Mouse (Mus musculus): ENCODE results near the gene Tlr6. TPM values are rescaled to one million over a fixed set of nuclear protein-coding genes. Genes with fewer than 3 reads are reported as not detected.
A peak's percentile ranks its signal among the peaks of the same experiment; 100 is the strongest.

Tlr6 gene
- polyA plus RNA-seq, 1 experiment from 2014 or later = 0.26 TPM

DNA sequence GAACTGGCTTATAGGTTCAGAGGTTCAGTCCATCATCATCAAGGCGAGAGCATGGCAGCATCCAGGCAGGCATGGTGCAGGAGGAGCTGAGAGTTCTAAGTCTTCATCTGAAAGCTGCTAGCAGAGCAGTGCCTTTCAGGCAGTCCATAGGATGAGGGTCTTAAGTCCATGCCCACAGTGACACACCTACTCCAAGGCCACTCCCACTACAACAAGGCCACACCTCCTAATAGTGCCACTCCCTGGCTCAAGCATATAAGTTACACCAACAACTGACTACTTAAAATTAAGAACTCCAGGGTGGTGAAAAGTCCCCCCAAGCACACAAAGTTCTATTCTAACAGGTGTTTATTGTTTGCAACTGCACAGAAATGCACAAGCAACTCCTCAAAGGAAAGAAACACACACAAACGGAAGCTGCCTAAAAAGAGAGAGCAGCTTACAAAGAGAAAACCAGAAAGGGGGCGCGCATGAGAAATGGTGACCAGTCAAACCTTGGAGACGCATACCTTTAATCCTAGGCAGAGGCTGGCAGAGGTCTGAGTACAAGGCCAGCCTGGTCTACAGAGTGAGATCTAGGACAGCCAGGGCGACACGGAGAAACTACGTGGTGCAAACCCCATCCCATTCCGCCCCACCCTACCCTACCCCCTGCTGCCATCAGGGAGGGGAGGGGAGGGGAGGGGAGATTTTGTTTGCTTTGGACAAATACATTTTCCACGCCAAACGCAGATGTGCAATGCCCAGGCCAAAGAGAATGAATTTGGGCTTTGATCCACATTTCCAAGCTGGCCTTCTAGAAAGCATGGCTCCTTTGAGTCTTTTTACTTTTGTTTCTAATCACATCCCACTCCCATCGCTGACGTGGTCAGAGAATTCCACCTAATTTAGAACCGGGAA is 9.3 kb upstream of the Tlr6 start:
- peak; percentile 34 for DNase-seq (ENCODE audit: extremely low spot score, low spot score)
- no peaks in the 10 kb centered on the region for H3K36me3 ChIP-seq (replicated peaks)
- H3K4me1 ChIP-seq = peaks cover 34% of the 10 kb centered on the region
- H3K9me3 ChIP-seq = no peaks in the 10 kb centered on the region
- peak overlapping the region; percentile 75 for H3K4me3 ChIP-seq
- peak overlapping the region; percentile 88 for H3K27ac ChIP-seq
- 3% methylated on average over 14 of the region's 14 CpGs for WGBS
- H3K27me3 ChIP-seq (ENCODE audit: poor library complexity, severe bottlenecking) = peaks cover 15% of the 10 kb centered on the region; the same call in 1 of the 2 replicates

DNA sequence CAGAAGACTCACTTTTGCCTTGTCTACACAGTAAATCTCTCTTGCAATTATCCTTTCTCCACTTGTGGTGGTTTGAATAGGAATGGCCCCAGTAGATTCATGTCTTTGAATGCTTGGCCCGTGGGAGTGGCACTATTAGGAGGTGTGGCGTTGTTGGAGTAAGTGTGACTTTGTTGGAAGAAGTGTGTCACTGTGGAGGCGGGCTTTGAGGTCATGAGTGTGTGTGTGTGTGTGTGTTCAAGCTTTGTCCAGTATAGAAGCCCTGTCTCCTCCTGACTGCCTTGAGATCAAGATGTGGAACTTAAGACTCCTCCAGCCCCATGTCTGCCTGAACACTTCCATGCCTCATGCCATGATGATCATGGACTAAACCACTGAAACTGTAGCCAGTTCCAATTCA is 3.8 kb upstream of the Tlr6 start:
- Histone ChIP-seq H3K4me1 (peaks cover 9% of the 10 kb centered on the region), H3K36me3 (replicated peaks) (no peaks in the 10 kb centered on the region), H3K9me3 (no peaks in the 10 kb centered on the region), H3K27ac (no peak overlapping the region), H3K4me3 (no peak overlapping the region), H3K27me3 (ENCODE audit: poor library complexity, severe bottlenecking) (no peaks in the 10 kb centered on the region)
- 93% methylated on average over 3 of the region's 3 CpGs for WGBS
- no peak for DNase-seq (ENCODE audit: extremely low spot score, low spot score)

DNA sequence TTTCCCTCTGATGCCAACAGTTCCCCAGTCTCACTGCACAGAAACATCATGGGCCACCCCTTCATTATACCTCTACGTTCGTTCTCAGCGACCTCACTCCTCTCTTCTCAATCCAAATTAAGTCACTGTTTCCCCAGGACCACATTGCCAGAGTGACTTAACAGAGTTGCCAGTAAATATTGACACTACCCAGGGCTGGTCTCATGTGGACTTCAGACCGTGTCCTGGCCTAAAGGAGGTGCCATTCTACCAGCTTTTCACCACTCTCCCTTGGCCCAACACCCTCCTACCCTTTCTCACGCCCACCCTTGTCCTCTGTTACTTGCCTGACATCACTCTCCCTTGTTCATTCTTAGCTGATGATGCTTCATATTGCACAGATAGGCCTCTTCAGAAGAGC is 3.4 kb upstream of the Tlr6 start:
- Histone ChIP-seq H3K9me3 (no peaks in the 10 kb centered on the region), H3K4me3 (no peak overlapping the region), H3K36me3 (replicated peaks) (no peaks in the 10 kb centered on the region), H3K27ac (no peak overlapping the region), H3K4me1 (peaks cover 7% of the 10 kb centered on the region), H3K27me3 (ENCODE audit: poor library complexity, severe bottlenecking) (no peaks in the 10 kb centered on the region)
- WGBS = 95% methylated on average over 5 of the region's 5 CpGs
- DNase-seq (ENCODE audit: extremely low spot score, low spot score) = no peak

DNA sequence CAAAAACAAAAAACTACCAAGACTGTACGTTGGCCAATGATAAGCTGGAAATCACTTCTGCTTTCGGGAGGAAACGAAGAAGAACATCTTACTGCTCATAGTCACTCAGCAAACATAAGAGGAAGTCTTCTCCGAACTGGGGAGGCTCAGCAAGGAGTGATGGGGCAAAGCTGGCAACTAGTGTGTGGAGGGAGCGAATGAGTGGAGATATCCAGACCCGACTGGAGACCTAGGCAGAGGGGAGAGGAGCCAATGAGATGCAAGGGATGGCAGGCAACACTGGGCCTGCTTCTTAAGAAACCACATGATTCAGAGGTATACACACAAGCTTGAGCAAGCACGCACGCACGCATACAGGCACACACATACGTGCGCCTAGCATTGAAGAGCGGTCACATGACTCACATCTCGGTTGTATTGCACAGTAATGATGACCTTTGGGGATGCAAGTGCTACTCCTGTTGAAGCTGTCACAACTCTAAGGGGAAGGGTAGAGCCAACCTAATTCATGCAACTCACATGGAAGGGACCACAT is 1.0 kb upstream of the Tlr6 start:
- H3K36me3 ChIP-seq (replicated peaks) = no peaks in the 10 kb centered on the region
- no peak overlapping the region for H3K27ac ChIP-seq
- no peaks in the 10 kb centered on the region for H3K9me3 ChIP-seq
- H3K4me3 ChIP-seq = no peak overlapping the region
- no peak for DNase-seq (ENCODE audit: extremely low spot score, low spot score)
- 93% methylated on average over 13 of the region's 13 CpGs for WGBS
- no peaks in the 10 kb centered on the region for H3K4me1 ChIP-seq
- H3K27me3 ChIP-seq (ENCODE audit: poor library complexity, severe bottlenecking) = no peaks in the 10 kb centered on the region

- WGBS = 89% methylated on average over 22 of the region's 22 CpGs
- DNase-seq (ENCODE audit: extremely low spot score, low spot score) = no peak
- Histone ChIP-seq H3K4me1 (no peaks in the 10 kb centered on the region), H3K27me3 (ENCODE audit: poor library complexity, severe bottlenecking) (no peaks in the 10 kb centered on the region), H3K4me3 (no peak overlapping the region), H3K9me3 (no peaks in the 10 kb centered on the region), H3K36me3 (replicated peaks) (no peaks in the 10 kb centered on the region), H3K27ac (no peak overlapping the region)
Measured at GRCm38 (mm10) chr5:64958991-64959842, 680 bp downstream of the Tlr6 start.

GRCm38 (mm10) chr5:64954931-64955330 is 5.0 kb downstream of the Tlr6 start:
- no peaks in the 10 kb centered on the region for H3K4me1 ChIP-seq
- no peaks in the 10 kb centered on the region for H3K9me3 ChIP-seq
- no peak overlapping the region for H3K27ac ChIP-seq
- H3K27me3 ChIP-seq (ENCODE audit: poor library complexity, severe bottlenecking) = no peaks in the 10 kb centered on the region
- WGBS = 86% methylated on average over 8 of the region's 8 CpGs
- no peaks in the 10 kb centered on the region for H3K36me3 ChIP-seq (replicated peaks)
- no peak overlapping the region for H3K4me3 ChIP-seq
- no peak for DNase-seq (ENCODE audit: extremely low spot score, low spot score)

- H3K27ac ChIP-seq = no peak overlapping the region
- H3K27me3 ChIP-seq (ENCODE audit: poor library complexity, severe bottlenecking) = no peaks in the 10 kb centered on the region
- H3K9me3 ChIP-seq = no peaks in the 10 kb centered on the region
- H3K36me3 ChIP-seq (replicated peaks) = no peaks in the 10 kb centered on the region
- DNase-seq (ENCODE audit: extremely low spot score, low spot score) = no peak
- no peaks in the 10 kb centered on the region for H3K4me1 ChIP-seq
- WGBS = 95% methylated on average over 5 of the region's 5 CpGs
- H3K4me3 ChIP-seq = no peak overlapping the region
Measured at GRCm38 (mm10) chr5:64951486-64951885, 8.4 kb downstream of the Tlr6 start.

GRCm38 (mm10) chr5:64932775-64933174 is 27.1 kb downstream of the Tlr6 start:
- Histone ChIP-seq H3K9me3 (no peaks in the 10 kb centered on the region; the same call in 1 of the 2 replicates), H3K27me3 (ENCODE audit: poor library complexity, severe bottlenecking) (no peaks in the 10 kb centered on the region), H3K4me3 (no peak overlapping the region), H3K27ac (no peak overlapping the region), H3K36me3 (replicated peaks) (no peaks in the 10 kb centered on the region), H3K4me1 (no peaks in the 10 kb centered on the region)
- 90% methylated on average over 15 of the region's 15 CpGs for WGBS
- DNase-seq (ENCODE audit: extremely low spot score, low spot score) = no peak

DNA sequence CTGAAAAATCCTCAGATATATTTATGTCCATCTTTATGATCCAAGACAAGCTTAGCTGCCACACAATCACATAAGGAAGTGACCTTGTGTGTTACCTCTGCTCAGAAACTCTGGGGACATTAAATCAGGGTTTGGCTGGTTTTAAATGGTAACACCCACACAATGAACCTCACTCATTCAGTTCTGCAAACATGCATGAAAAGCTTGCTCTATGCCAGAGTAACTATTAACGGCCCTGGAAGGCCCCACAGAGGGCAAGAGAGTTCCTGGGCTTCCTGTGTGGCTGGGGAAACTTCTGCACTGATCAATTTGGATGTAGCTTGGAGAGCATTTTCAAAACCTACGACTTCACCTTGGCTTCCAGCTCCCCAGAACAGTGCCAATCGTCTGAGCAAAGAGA is 27.7 kb downstream of the Tlr6 start:
- 68% methylated on average over 3 of the region's 3 CpGs for WGBS
- Histone ChIP-seq H3K36me3 (replicated peaks) (no peaks in the 10 kb centered on the region), H3K27ac (no peak overlapping the region), H3K27me3 (ENCODE audit: poor library complexity, severe bottlenecking) (no peaks in the 10 kb centered on the region), H3K4me3 (no peak overlapping the region), H3K9me3 (no peaks in the 10 kb centered on the region), H3K4me1 (no peaks in the 10 kb centered on the region)
- no peak for DNase-seq (ENCODE audit: extremely low spot score, low spot score)

DNA sequence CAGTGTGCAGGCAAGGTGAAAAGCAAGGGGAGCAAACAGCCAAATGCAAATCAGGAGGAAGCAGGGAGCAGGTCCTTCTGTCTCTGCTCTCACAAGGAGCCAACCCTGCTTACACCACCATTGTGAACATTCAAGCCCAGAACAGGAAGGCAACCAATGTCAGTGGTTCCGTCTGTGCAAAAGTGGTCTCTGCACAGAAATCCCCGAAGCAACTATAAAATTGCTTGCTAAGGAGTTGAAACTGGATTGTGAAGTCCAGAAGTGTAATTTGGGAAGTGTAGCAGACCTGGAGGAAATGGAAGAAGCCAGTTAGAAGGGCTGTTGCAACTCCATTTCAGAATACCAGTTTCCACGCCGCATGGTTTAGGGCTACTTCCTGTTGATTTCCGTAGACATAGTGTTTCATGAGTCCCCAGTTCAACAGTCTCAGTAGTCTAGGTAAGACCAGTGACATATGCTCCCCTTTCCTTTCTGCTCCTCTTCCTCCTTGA is 37.0 kb downstream of the Tlr6 start:
- H3K27ac ChIP-seq = no peak overlapping the region
- no peaks in the 10 kb centered on the region for H3K36me3 ChIP-seq (replicated peaks)
- H3K9me3 ChIP-seq = no peaks in the 10 kb centered on the region
- no peak overlapping the region for H3K4me3 ChIP-seq
- H3K27me3 ChIP-seq (ENCODE audit: poor library complexity, severe bottlenecking) = no peaks in the 10 kb centered on the region
- no peak for DNase-seq (ENCODE audit: extremely low spot score, low spot score)
- WGBS = 95% methylated on average over 5 of the region's 5 CpGs
- H3K4me1 ChIP-seq = no peaks in the 10 kb centered on the region

DNA sequence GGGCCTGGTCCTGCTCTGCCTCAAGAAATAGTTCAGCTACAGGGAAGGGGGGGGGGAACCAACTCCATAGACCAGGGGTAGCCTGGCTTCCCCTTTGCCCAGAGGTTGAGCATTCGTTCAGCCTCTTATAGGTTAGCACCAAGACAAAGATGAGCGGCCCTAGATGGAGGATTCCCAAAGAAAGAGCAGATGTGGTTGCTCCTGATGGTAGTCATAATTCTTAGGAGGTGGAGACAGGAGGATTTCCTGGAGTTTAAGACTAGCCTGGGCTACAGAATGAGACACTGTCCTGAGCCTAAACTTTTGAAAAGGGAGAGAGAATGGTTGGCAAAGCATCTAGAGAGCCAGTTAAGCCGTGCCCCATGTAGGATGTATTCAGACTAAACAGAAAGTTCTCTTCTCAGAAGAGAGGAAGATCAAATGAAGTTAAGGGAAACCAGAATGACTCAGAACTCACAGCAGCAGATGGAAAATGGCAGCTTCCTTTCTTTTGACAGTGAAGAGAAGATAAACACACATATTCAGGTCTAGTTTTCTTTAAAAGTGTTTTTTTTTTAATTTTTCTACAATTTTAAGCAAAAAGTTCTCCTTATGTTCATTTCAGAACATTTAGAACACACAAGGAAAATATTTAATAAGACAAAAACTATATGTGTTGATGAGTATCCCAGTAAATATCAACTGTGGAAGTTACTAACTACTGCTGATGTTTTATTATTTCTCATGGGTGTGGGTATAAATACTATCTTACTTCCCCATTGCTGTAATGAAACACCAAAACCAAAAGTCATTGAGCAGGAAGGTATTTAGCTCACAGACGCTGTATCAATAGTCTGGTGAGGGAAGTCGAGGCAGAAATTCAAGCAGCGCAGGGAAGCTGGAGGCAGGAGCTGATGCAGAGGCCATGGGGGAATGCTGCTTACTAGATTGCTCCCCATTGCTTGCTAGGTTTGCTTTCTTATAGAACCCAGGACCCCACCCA is 41.0 kb downstream of the Tlr6 start:
- Histone ChIP-seq H3K9me3 (peaks cover 11% of the 10 kb centered on the region; the same call in 1 of the 2 replicates), H3K4me1 (no peaks in the 10 kb centered on the region), H3K27ac (no peak overlapping the region), H3K36me3 (replicated peaks) (no peaks in the 10 kb centered on the region), H3K27me3 (ENCODE audit: poor library complexity, severe bottlenecking) (no peaks in the 10 kb centered on the region), H3K4me3 (no peak overlapping the region)
- 91% methylated on average over 6 of the region's 6 CpGs for WGBS
- DNase-seq (ENCODE audit: extremely low spot score, low spot score) = no peak

DNA sequence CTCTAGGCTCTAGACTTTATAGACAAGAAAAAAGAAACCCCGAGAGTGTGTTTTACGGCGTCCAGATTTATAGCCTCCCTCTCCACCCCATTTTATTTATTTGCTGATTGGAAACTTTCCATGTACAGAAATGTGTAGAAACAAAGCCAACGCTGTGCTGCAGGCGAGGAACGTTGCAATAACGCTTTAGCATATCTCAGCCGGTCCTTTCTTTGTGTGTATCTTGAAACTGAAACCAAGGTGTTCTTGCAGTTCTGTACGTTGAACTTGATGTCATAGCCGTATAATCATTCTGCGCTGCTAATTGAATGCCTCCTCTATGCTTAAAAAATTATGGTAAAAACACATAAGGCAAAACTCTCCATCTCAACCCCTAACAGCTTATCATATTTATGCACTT is 42.2 kb downstream of the Tlr6 start:
- DNase-seq (ENCODE audit: extremely low spot score, low spot score) = no peak
- Histone ChIP-seq H3K4me1 (no peaks in the 10 kb centered on the region), H3K9me3 (peaks cover 11% of the 10 kb centered on the region; the same call in 1 of the 2 replicates), H3K27ac (no peak overlapping the region), H3K4me3 (no peak overlapping the region), H3K36me3 (replicated peaks) (no peaks in the 10 kb centered on the region), H3K27me3 (ENCODE audit: poor library complexity, severe bottlenecking) (no peaks in the 10 kb centered on the region)
- 95% methylated on average over 11 of the region's 11 CpGs for WGBS
